Mouse (Mus musculus) frontal cortex, postnatal 36 days (tissue): ENCODE data around the gene Clgn.
A peak's percentile ranks its signal among the peaks of the same experiment; 100 is the strongest.
"Not testable (repeated sequence)": the region's sequence is repeated elsewhere in the genome, so short reads cannot be mapped to it uniquely, and the experiment has no call there.

Source experiments
- DNase-seq, 2 experiments: peaks; one replicate each; pipeline ENCODE4 v3.0.0; 2022; ENCODE audit warnings: low spot score in 2 of 2

The Clgn gene

GRCm38 (mm10) chr8:83423032-83423825, 33.6 kb downstream of the Clgn start:
- no peak for DNase-seq

- no peak for DNase-seq
These were observed 35.5 kb downstream of the Clgn start for GRCm38 (mm10) chr8:83425202-83425601.

DNA sequence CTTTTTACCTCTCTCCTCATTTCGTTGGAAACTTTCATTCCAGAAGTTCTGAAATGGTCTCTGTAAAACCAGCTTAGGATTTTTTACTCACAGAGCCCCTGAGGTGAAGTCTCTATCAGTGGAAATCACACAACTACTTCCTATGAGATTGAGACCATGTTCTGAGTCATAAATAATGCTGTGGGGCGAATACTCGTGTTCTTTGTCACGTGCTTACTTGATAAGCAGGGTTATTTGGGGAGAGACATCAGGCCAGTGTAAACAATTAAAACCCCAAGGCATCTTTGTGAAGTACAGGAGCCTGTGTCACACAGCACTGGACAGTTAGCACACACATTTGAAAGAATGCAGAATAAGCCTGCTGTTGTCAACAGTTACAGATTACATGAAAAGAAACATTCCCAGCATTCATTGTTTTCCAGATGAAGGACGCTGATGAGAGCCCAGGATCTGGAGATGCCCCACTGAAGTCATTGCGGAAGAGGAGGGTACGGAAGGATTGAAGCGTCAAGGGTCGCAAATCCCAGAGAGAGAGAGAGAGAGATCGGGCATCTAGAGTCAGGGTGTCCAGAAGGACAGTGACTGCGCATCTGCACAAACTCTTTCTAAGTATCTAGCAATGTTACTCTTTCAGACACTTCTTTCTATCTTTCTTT, 36.6 kb downstream of the Clgn start:
- DNase-seq: no peak

DNA sequence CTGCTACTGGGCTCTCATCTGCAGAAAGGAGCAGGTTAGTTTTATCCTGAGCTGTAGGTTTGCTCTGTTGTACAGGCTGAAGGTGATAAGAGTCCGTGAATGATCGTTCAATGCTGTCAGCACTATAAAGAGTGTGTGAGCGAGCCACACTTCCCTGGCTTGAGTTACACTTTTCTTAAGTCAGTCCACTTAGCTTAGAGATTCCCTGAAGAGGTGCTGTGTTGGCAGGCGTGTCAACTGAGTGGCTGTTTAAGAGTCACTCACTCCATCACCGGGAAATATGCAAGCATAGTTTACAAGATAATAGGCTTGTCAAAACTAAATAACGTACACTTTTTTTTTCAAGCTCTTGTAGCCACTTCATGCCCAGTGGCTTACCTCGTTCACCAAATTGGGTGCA, 37.3 kb downstream of the Clgn start:
- DNase-seq: no peak

DNA sequence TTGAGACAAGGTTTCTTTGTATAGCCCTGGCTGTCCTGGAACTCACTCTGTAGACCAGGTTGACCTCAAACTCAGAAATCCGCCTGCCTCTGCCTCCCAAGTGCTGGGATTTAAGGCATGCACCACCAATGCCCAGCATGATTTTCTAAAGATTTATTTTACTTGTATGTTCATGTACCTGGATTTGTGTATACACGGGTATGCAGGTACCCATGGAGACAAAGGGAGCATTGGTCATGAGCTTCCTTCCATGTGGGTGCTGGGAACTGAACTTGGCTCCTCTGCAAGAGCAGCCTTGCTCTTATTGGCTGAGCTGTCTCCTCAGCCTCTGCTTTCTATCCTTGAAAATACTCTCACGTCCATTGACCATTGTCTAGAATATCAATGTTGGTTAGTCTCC, 39.0 kb downstream of the Clgn start:
- not testable (repeated sequence) for DNase-seq

GRCm38 (mm10) chr8:83429071-83429524, 39.4 kb downstream of the Clgn start:
- DNase-seq: no peak

- no peak for DNase-seq
These were observed 47.4 kb downstream of the Clgn start for GRCm38 (mm10) chr8:83437077-83437476.

DNA sequence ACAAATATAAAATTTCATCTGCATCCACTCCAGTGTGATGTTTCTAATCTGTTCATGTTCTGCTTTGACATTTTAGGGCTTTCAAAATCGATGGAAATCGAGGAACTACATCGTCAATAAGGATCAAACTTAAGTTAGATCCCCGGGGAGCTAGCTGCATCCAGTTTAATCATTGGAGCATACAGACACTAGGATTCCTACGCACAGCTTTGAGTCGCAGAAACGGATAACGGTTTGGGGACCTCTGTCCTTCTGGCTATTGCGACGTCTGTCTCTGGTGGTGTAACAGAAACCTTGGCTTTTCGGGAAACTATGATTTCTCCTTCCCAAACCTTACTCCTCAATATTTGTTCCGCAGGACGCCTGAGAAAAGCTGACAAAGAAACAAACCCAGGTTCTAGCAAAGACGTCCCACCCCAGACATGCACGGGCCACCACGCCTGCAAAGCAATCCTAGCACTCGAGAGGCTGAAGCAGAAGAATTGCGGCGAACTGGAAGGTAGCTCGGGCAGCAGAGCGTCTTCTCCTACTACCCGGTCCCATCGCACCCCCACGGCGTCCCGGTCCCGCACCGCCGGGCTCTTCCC, 52.1 kb downstream of the Clgn start:
- DNase-seq: peak; percentile 24 to 30

- DNase-seq: peak; percentile 93 to 96
These were observed 52.8 kb downstream of the Clgn start for GRCm38 (mm10) chr8:83442243-83443051.

GRCm38 (mm10) chr8:83443052-83443400, 53.4 kb downstream of the Clgn start:
- DNase-seq: no peak

DNA sequence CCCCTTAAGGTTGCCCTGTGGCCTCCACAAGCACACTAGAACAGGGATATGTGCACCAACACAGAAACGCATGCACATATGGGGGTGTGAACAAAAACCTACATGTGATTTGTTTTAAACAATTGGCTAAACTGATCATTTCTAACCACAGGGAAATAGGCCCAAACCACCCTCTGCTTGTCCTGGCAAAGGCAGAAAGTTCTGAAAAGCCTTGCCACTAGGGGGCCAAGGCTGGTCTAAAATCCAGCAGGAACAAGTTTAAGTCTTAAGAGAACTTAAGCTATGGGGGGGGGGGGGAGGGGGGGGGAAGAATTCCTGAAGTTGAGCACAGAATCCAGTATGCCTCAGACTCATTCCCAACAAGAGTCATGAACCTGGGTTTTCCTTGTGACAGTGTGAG, 60.3 kb downstream of the Clgn start:
- no peak for DNase-seq

GRCm38 (mm10) chr8:83451056-83451455, 61.4 kb downstream of the Clgn start:
- no peak for DNase-seq

- DNase-seq: no peak
These were observed 67.5 kb downstream of the Clgn start for GRCm38 (mm10) chr8:83457121-83457520.

DNA sequence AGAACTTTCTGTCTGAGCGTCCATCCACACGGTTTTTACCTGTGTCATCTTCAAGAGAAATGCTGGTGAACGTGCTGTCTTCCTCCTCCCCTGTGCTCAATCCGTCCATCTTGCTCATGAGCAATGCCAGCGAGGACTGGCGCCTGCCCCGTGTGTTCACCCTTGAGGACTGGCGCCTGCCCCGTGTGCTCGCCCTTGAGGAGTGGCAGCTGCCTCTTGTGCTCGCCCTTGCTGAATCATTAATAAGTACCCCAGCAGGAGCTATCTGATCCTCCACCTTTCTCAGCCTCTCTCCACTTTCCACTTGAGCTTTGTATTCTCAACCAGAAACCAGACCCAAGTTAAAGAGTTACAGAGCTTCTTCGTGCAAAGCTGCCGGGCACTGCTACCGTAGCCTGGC, 68.6 kb downstream of the Clgn start, which contains the start of gene Scoc:
Gene Scoc, minus strand, starts transcription at position 170 of the 400 bp plus-strand sequence.
- DNase-seq: no peak

DNA sequence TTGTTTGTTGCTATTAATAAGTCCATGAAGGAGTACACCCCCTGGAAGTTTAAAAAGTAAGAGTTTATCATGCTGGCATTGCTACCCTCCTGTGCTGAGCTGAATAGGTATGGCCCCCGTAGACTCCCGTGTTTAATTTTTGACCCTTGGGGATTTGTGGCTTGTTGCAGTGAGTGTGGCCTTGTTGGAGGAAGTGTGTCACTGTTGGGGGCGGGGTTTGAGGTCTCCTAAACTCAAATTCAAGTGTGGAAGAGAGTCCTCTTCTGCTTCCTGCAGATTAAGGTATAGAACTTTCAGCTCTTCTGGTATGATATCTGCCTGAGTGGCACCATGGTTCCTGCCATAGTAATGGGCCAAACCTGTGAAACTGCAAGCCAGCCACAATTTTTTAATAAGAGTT, 69.9 kb downstream of the Clgn start:
- DNase-seq: no peak
